Mouse (Mus musculus): ENCODE measurements around the gene Gjb2. TPM values are rescaled to one million over a fixed set of nuclear protein-coding genes. Genes with fewer than 3 reads are reported as not detected.

Gene Gjb2
- polyA plus RNA-seq (2015; fragmentation: Illumina TruSeq; extraction: RNeasy Lipid Tissue Mini Kit (QIAGEN cat#74804); ENCODE audit: insufficient read depth, low read depth, low replicate concordance): 5.6 TPM

GRCm38 (mm10) chr14:57104106-57105023 is at the start of gene Gjb2:
Gene Gjb2, minus strand, starts transcription at chr14:57104702.

GRCm38 (mm10) chr14:57133161-57133661 is 28.7 kb upstream of the Gjb2 start, which contains the start of gene Gjb6:
Gene Gjb6, minus strand, starts transcription at chr14:57133611.

GRCm38 (mm10) chr14:57115823-57116544 is 11.5 kb upstream of the Gjb2 start, which contains the start of gene Gm4491:
Gene Gm4491, minus strand, starts transcription at chr14:57115883.

GRCm38 (mm10) chr14:57057563-57058321 is 46.8 kb downstream of the Gjb2 start, which contains the start of gene Gja3:
Gene Gja3, minus strand, starts transcription at chr14:57058100.

Other genes with a start within 250 kb of the Gjb2 start
- 13.3 TPM for gene Zmym2, start 218.0 kb downstream of the Gjb2 start, polyA plus RNA-seq (2015; fragmentation: Illumina TruSeq; extraction: RNeasy Lipid Tissue Mini Kit (QIAGEN cat#74804); ENCODE audit: insufficient read depth, low read depth, low replicate concordance)
- not detected for gene Gja3, start 46.6 kb downstream of the Gjb2 start, polyA plus RNA-seq (2015; fragmentation: Illumina TruSeq; extraction: RNeasy Lipid Tissue Mini Kit (QIAGEN cat#74804); ENCODE audit: insufficient read depth, low read depth, low replicate concordance)
- gene Gm4491, start 11.2 kb upstream of the Gjb2 start, polyA plus RNA-seq (2015; fragmentation: Illumina TruSeq; extraction: RNeasy Lipid Tissue Mini Kit (QIAGEN cat#74804); ENCODE audit: insufficient read depth, low read depth, low replicate concordance): not detected
- gene Gjb6, start 28.9 kb upstream of the Gjb2 start, polyA plus RNA-seq (2015; fragmentation: Illumina TruSeq; extraction: RNeasy Lipid Tissue Mini Kit (QIAGEN cat#74804); ENCODE audit: insufficient read depth, low read depth, low replicate concordance): not detected

Data from pancreas, adult 10 weeks (tissue).